Mouse (Mus musculus): ENCODE results near the gene Otud7a.
A peak's percentile ranks its signal among the peaks of the same experiment; 100 is the strongest.

Otud7a gene

GRCm38 (mm10) chr7:63789743-63790142, 345.2 kb downstream of the Otud7a start:
- DNase-seq: no peak

DNA sequence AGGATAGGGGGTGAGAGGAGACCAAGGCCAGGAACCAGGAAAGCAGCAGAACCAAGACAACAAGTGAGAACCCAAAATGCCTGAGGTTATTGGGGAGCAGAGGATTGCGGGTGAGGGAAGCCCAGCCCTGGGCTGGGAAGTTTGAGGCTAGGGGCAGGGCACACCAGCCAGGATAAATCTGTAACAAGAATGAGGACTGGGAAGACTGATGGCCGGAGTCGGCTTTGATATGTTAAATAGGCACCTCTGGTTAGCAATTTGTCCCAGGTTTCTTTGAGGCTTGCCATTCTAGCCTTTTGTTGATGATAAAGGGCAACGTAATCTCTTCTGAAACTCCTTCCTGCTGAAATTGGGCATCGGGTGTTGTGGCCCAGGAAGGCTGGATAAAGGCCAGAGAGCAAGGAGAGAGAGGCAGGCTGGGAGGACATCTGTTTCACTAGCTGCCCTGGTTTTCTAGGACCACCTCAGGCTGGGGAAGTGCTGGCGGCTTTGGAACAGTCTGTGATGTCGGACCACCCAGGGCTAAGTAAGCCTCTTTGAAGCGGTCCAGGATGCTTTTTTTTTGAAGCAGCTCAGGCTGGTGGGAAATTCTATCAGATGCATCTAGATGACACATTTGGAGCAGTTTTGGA, 351.6 kb downstream of the Otud7a start:
- no peak for DNase-seq

GRCm38 (mm10) chr7:63798446-63798845, 353.9 kb downstream of the Otud7a start:
- DNase-seq: no peak

DNA sequence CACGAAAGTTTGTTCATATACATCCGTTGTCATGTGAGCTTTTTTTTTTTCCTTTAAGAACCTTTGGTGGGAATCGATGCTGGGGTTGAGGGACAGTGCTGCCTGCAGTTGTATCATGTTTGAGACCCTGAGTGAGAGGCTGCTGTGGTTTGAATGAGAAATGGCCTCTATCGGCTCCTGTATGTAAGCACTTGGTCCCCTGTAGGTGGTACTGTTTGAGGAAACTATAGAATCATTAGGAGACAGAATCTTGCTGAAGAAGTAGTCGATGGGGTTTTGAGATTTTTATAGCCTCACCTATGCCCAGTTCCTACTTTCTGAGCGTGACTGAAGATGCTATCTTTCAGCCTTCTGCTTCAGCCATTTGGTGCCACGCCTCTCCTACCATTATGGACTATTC, 354.8 kb downstream of the Otud7a start:
- DNase-seq: no peak

DNA sequence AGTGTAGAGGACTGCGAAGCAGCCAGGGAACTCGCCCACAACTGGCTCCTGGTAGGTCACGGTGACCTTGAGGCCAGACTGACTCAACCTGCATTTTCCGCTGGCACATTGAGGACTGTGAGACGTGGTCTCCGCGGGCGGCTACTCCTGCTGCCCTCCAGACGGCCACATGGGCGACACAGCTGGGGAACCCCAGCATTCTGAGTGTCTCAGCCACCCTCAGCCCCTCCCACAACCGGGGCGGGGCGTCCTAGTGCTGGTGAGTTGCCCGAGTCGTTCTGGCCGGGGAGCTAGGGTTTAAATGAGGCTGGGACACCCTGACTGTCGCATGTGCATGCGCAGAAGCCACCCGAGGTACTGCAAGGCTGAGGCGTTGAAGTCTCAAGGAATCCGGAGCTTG, 358.2 kb downstream of the Otud7a start:
- peak; percentile 52 to 56 for DNase-seq

All from kidney, adult 8-10 months (tissue).